Mouse (Mus musculus): ENCODE data around the gene Mad2l2. TPM values are rescaled to one million over a fixed set of nuclear protein-coding genes. Genes with fewer than 3 reads are reported as not detected.

Gene Mad2l2
- total and polyA plus RNA-seq, 2 experiments from 2014 or later, result 56.5 to 102 TPM

DNA sequence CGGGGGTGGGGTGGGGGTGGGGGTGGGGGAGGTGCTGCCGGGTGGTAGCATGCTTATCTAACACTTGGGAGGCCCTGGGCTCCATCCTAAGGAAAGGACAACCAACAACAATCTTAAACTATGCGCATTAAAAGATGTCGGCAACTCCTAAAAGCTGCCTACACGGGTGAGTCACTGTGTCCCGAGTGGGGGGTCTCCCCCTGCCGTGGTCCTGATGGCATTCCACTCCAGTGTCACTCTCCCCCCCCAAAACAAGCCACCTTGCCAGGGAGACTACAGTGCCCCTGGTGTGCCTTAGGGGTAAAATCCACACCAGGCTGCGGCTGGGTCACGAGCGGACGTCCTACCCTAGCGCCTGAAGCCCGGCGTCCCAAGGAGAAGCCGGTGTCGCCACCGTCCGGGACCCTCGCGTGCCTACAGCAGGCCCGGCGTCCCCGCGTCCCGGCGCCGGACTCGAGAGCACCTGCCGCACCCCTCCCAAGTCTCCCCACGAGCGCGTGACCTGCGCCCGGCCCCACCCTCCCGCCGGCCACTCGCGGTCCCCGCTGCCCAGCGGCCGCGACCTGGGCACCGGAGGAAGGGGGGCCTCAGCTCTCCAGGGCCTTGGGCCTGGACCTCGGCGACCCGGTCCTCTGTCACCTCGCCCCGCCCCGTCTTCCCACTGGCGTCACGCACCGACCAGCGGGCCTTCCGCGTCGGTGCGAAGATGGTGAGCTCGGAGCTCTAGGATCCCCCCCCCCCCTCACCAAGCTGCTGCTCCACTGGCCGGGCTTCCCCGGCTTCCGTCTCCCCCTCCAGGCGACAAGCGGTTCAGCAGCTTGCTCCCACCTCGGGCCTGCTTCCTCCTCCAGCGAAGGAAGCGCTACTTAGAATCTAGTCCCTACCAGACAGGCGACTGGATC is 21.3 kb downstream of the Mad2l2 start, which contains the start of gene Fbxo6:
Fbxo6 (minus strand) TSS at position 874 of the 902 bp plus-strand sequence.
- ATAC-seq (peak; percentile 92), DNase-seq (ENCODE audit: low spot score) (peak; percentile 94)
- H3K9ac ChIP-seq (replicated peaks; ENCODE audit: low read length), result peak within 1 kb of the TSS; percentile 80
- peak within 1 kb of the TSS; percentile 95 for H3K27ac ChIP-seq
- H3K4me3 ChIP-seq (ENCODE audit: low read length), result peak within 1 kb of the TSS; percentile 61
- H3K9me3 ChIP-seq (ENCODE audit: low read length), result no peaks in the 10 kb centered on the region
- peak; percentile 82 for TF ChIP-seq CTCF (IDR thresholded peaks at IDR 0.05; ENCODE audit: low read depth)
- H3K4me2 ChIP-seq (ENCODE audit: low read depth, low read length), result peak within 1 kb of the TSS; percentile 94
- H3K36me3 ChIP-seq (ENCODE audit: insufficient read depth, low read length), result peaks cover 31% of the 10 kb centered on the region; the same call in 1 of the 2 replicates
- no peaks in the 10 kb centered on the region for H3K4me1 ChIP-seq (ENCODE audit: insufficient read depth, low read length)
- 3% methylated on average over 44 of the region's 67 CpGs for WGBS
- no peaks in the 10 kb centered on the region for H3K27me3 ChIP-seq (ENCODE audit: insufficient read depth, low read length)

DNA sequence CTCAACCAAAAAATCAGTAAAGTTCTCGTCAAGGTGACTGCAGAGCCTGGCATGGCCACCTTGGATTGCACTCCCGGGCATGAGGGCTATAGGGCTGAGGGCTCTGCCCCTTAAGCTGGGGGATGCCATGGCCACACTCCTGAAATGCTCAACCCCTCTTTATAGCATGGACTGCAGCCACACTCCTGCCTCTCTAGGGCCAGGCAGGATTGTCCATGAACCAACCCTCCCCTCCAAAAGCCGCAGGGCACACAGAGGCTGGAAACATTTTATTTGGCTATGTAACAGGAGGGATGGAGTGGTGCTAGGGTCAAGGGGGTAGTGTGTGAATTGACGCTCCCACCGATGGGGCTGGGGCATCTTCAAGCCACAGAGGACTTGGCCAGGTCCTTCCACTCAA is 22.4 kb downstream of the Mad2l2 start:
- peaks cover 30% of the 10 kb centered on the region; the same call in 1 of the 2 replicates for H3K36me3 ChIP-seq (ENCODE audit: insufficient read depth, low read length)
- H3K27me3 ChIP-seq (ENCODE audit: insufficient read depth, low read length), result no peaks in the 10 kb centered on the region
- H3K9ac ChIP-seq (replicated peaks; ENCODE audit: low read length), result no peak overlapping the region
- H3K4me3 ChIP-seq (ENCODE audit: low read length), result no peak overlapping the region
- no peak for TF ChIP-seq CTCF (IDR thresholded peaks at IDR 0.05; ENCODE audit: low read depth)
- no peaks in the 10 kb centered on the region for H3K4me1 ChIP-seq (ENCODE audit: insufficient read depth, low read length)
- DNase-seq (ENCODE audit: low spot score) (no peak), ATAC-seq (no peak)
- no peak overlapping the region for H3K27ac ChIP-seq
- WGBS, result 74% methylated on average over 5 of the region's 5 CpGs
- H3K4me2 ChIP-seq (ENCODE audit: low read depth, low read length), result no peak overlapping the region
- no peaks in the 10 kb centered on the region for H3K9me3 ChIP-seq (ENCODE audit: low read length)

DNA sequence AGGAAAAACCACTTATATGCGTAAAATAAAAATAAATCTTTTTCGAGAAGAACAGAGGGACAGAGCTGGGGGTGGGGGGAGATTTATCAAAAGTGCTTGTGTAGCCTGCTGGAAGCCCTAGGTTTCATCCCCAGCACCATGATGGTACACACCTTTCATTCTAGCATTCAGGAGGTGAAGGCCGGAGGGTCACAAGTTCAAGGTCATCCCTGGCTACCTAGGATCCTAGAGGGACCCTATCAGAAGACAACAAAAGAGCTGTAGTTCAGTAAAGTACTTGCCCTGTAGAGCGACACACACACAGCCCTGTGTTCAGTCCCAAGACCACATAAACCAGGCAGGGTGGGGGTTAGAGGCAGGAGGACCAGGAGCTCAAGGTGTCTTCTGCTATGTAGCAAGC is 23.8 kb downstream of the Mad2l2 start:
- no peak for ATAC-seq
- H3K9me3 ChIP-seq (ENCODE audit: low read length), result no peaks in the 10 kb centered on the region
- no peak for DNase-seq (ENCODE audit: low spot score)
- no peak overlapping the region for H3K4me3 ChIP-seq (ENCODE audit: low read length)
- H3K27me3 ChIP-seq (ENCODE audit: insufficient read depth, low read length), result no peaks in the 10 kb centered on the region
- 92% methylated on average over 4 of the region's 4 CpGs for WGBS
- peaks cover 3% of the 10 kb centered on the region; the same call in 1 of the 2 replicates for H3K4me1 ChIP-seq (ENCODE audit: insufficient read depth, low read length)
- H3K36me3 ChIP-seq (ENCODE audit: insufficient read depth, low read length), result peaks cover 33% of the 10 kb centered on the region
- TF ChIP-seq CTCF (IDR thresholded peaks at IDR 0.05; ENCODE audit: low read depth), result no peak
- H3K4me2 ChIP-seq (ENCODE audit: low read depth, low read length), result no peak overlapping the region
- no peak overlapping the region for H3K9ac ChIP-seq (replicated peaks; ENCODE audit: low read length)
- no peak overlapping the region for H3K27ac ChIP-seq

DNA sequence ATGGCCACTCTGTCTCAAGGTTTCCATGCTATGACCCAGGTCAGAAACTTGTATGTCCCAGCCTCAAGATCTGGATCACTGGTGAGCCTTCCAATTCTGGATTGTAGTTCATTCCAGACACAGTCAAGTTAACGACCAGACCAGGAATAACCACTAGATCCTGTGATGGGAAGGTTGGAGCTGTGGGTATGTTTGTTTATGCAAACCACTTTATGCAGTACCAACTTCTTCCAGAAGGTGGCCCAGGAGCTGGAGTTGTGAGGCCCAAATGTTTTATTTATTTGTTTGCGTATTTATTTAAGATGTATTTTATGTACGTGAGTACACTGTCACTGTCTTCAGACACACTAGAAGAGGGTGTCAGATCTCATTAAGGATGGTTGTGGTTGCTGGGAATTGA is 24.8 kb downstream of the Mad2l2 start:
- Histone ChIP-seq H3K36me3 (ENCODE audit: insufficient read depth, low read length) (peaks cover 33% of the 10 kb centered on the region), H3K4me3 (ENCODE audit: low read length) (no peak overlapping the region), H3K27ac (no peak overlapping the region), H3K9ac (replicated peaks; ENCODE audit: low read length) (no peak overlapping the region), H3K4me1 (ENCODE audit: insufficient read depth, low read length) (peaks cover 3% of the 10 kb centered on the region; the same call in 1 of the 2 replicates), H3K27me3 (ENCODE audit: insufficient read depth, low read length) (no peaks in the 10 kb centered on the region), H3K4me2 (ENCODE audit: low read depth, low read length) (no peak overlapping the region), H3K9me3 (ENCODE audit: low read length) (no peaks in the 10 kb centered on the region)
- no peak for ATAC-seq
- whole genome bisulfite sequencing, result 33% methylated on average over 3 of the region's 3 CpGs
- peak; percentile 82 for TF ChIP-seq CTCF (IDR thresholded peaks at IDR 0.05; ENCODE audit: low read depth)
- DNase-seq (ENCODE audit: low spot score), result peak; percentile 78

DNA sequence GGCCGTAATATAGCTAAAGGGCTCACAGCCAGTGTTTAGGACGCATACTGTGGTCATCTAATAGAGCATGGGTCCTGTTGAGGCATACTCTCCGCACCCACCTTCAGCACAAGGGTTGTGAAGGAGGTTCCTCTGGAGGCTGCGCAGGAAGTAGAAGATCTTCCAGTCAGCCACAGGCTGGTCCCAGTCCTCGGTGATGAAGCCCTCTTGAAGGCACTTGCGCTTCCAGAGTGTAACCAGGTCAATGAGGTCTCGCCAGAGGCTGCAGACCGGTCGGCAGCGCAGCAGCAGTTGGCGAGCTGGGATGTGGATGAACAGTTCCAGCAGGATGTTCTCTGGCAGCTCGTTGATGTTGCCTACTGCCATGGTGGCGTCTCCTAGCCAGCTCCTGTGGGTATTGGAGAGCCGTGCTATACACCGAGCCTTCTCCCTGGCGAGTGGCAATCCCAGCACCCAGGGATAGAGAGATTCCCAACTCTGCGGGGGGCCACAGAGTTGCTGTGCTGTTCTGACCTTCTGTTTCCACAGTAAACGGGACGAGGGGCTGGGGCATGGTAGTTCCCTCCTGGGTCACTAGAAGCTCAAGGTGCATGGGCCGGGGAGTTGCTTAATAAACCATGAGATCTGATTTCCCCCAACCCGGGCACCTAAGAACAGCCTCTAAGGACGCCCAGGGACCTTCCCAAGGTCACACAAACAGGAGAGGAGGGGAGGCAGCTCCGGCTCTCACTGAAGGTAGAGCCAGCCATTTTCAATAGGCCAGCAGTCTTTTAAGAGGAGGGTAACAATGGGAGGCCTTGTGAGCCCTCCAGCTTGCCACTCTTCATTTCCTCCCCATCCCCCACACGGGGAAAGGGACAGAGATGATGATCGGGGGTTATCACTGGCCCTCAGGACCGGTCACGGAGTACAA is 28.5 kb downstream of the Mad2l2 start:
- Histone ChIP-seq H3K9ac (replicated peaks; ENCODE audit: low read length) (peak overlapping the region; percentile 89), H3K4me1 (ENCODE audit: insufficient read depth, low read length) (peaks cover 3% of the 10 kb centered on the region; the same call in 1 of the 2 replicates), H3K9me3 (ENCODE audit: low read length) (no peaks in the 10 kb centered on the region), H3K36me3 (ENCODE audit: insufficient read depth, low read length) (peaks cover 23% of the 10 kb centered on the region), H3K27ac (peak overlapping the region; percentile 90), H3K27me3 (ENCODE audit: insufficient read depth, low read length) (peaks cover 7% of the 10 kb centered on the region; the same call in 1 of the 2 replicates), H3K4me3 (ENCODE audit: low read length) (peak overlapping the region; percentile 71), H3K4me2 (ENCODE audit: low read depth, low read length) (peak overlapping the region; percentile 95)
- no peak for TF ChIP-seq CTCF (IDR thresholded peaks at IDR 0.05; ENCODE audit: low read depth)
- DNase-seq (ENCODE audit: low spot score) (peak; percentile 66), ATAC-seq (no peak; the same call in 1 of the 2 replicates)
- WGBS, result 18% methylated on average over 27 of the region's 27 CpGs

Measured in hindbrain, postnatal 0 days (tissue).